Mouse (Mus musculus) liver, embryonic 14.5 days (tissue): ENCODE results near the gene Triobp. TPM values are rescaled to one million over a fixed set of nuclear protein-coding genes. Genes with fewer than 3 reads are reported as not detected.

Source experiments
- ATAC-seq: fragments of 200-750 bp; cut with Nextera tagmentation; 2 replicates; pipeline ENCODE4 v1.8.0; 2017; ENCODE audit warnings: moderate number of reproducible peaks, mild to moderate bottlenecking, moderate library complexity; ENCODE audit not compliant: insufficient read depth
- DNase-seq, 3 experiments: peaks; one replicate each; pipeline ENCODE4 v3.0.0-alpha.2; 2012 to 2013; ENCODE audit warnings: low read depth in 3 of 3, low spot score in 3 of 3
- H3K27ac ChIP-seq: fragments of 300-500 bp; sonication (generic); 2 replicates; pipeline ENCODE4 v1.5.1; 2014; ENCODE audit warnings: moderate library complexity, mild to moderate bottlenecking, control low read depth, inconsistent platforms
- H3K27me3 ChIP-seq: fragments of 300-500 bp; sonication (generic); 2 replicates; pipeline ENCODE4 v1.6.1; 2014; ENCODE audit warnings: mild to moderate bottlenecking, low read length, moderate library complexity; ENCODE audit not compliant: control insufficient read depth, insufficient read depth
- H3K36me3 ChIP-seq: fragments of 300-500 bp; sonication (generic); replicated peaks from 2 replicates; pipeline ENCODE4 v1.6.1; 2014; ENCODE audit warnings: low read depth; ENCODE audit not compliant: control insufficient read depth, insufficient read depth
- H3K4me1 ChIP-seq, 2 experiments: fragments of 200-500 bp in 1 of 2; fragments of 300-500 bp in 1 of 2; sonication (generic) in 1 of 2; replicated peaks; 2 replicates each; pipeline ENCODE4 v1.6.1; 2012 to 2014; ENCODE audit warnings: antibody characterized with exemption in 1 of 2, inconsistent platforms in 1 of 2, low read length in 1 of 2; ENCODE audit not compliant: control insufficient read depth in 2 of 2, insufficient read depth in 2 of 2
- H3K4me2 ChIP-seq: fragments of 300-500 bp; sonication (generic); 2 replicates; pipeline ENCODE4 v1.6.1; 2014; ENCODE audit warnings: low read depth, mild to moderate bottlenecking, control low read depth, moderate library complexity
- H3K4me3 ChIP-seq, 2 experiments: fragments of 200-500 bp in 1 of 2; fragments of 300-500 bp in 1 of 2; sonication (generic) in 1 of 2; 2 replicates each; pipeline ENCODE4 v1.5.1; 2012 to 2014; ENCODE audit warnings: low read depth in 2 of 2, low read length in 2 of 2, mild to moderate bottlenecking in 2 of 2, control low read depth in 1 of 2, inconsistent platforms in 1 of 2, moderate library complexity in 1 of 2; ENCODE audit not compliant: insufficient read depth in 1 of 2
- H3K9ac ChIP-seq: fragments of 300-500 bp; sonication (generic); replicated peaks from 2 replicates; pipeline ENCODE4 v1.6.1; 2014; ENCODE audit warnings: mild to moderate bottlenecking, control low read depth, moderate library complexity
- H3K9me3 ChIP-seq: fragments of 300-500 bp; sonication (generic); 2 replicates; pipeline ENCODE4 v1.6.1; 2016; ENCODE audit warnings: low read length, mixed read lengths; ENCODE audit not compliant: control insufficient read depth
- CTCF ChIP-seq: IDR thresholded peaks from 2 replicates; pipeline ENCODE4 v1.5.1; 2016; ENCODE audit warnings: antibody characterized with exemption, low read depth, control low read depth
- EP300 ChIP-seq: IDR thresholded peaks from 2 replicates; pipeline ENCODE4 v1.6.1; 2016; ENCODE audit warnings: antibody characterized with exemption, low read depth
- WGBS: fragments of 180-500 bp; shearing (Covaris S2); extraction: QIAGEN DNeasy Blood & Tissue Kit; methylation state at CpG from one replicate; pipeline ENCODE4 v1.1.7; 2014; ENCODE audit not compliant: insufficient replicate concordance; 5-methylcytosine and 5-hydroxymethylcytosine counted together
- polyA plus RNA-seq, 2 experiments: library from polyadenylated mRNA; depleted of rRNA in 1 of 2; stranded (reverse) in 1 of 2; unstranded in 1 of 2; fragments of >200 nt; fragmentation: Nextera tagmentation in 1 of 2; extraction: Ambion mirVana in 1 of 2; gene quantifications; 2 replicates each; pipeline versions ENCODE4 v1.2.1 to v1.2.3; 2012 to 2014

Gene Triobp
- polyA plus RNA-seq, 2 experiments = 12.3 to 17.0 TPM

DNA sequence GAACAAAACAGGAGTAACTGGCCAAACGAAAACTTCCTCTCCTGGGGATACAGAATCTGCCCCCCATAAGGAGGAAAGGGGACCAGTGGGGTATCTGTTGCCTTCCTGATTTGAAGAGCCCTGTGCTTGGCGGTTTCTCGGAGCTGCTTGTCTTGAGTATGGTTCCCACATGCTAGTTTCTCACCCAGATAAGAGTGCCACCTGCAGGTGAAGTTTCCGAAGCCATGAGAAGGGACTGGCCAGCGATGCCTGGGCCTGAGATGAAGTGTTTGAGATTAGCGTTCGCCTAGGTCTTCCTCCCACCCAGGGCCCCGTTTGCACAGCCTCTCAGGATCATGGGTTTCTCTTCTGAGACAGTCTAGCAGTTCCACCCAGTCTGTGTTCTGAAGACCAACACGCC is 35.5 kb upstream of the Triobp start:
- DNase-seq = no peak
- TF ChIP-seq CTCF (peak; percentile 71), EP300 (no peak)
- no peak overlapping the region for H3K4me3 ChIP-seq
- no peak overlapping the region for H3K27ac ChIP-seq
- peaks cover 6 to 19% of the 10 kb centered on the region in 2 experiments; a peak in 3 of 4 replicates for H3K4me1 ChIP-seq
- peaks cover 16% of the 10 kb centered on the region for H3K36me3 ChIP-seq
- H3K4me2 ChIP-seq = no peak overlapping the region
- no peaks in the 10 kb centered on the region for H3K9me3 ChIP-seq
- 26% methylated on average over 9 of the region's 9 CpGs for WGBS
- H3K9ac ChIP-seq = no peak overlapping the region
- H3K27me3 ChIP-seq = no peaks in the 10 kb centered on the region
- ATAC-seq = no peak

DNA sequence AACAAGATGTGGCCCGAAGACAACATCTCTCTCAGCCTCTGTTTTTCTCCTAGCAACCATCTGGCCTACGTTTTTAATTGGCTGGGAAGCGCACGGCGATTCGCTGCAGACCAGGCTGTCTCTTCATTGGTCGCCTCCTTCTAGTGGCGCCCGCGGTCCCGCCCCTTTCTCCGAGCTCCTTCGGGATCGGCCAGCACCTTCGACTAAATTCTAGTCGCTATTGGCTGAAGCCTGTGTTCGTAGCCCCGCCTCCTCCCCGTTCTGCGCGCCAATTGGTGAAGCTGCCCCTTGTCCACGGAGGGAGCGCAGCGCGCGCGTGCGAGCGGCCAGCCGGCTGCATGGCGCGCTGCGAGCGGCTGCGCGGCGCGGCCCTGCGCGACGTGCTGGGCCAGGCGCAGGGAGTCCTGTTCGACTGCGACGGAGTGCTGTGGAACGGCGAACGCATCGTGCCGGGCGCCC is 33.9 kb upstream of the Triobp start, which contains the start of gene Pdxp:
Gene Pdxp (plus strand): TSS at position 288 of the 459 bp plus-strand sequence.
- ATAC-seq (peak; percentile 88), DNase-seq (peak; percentile 93 to 96 (median 95))
- H3K27ac ChIP-seq = no peak within 1 kb of the TSS; the same call in 1 of the 2 replicates
- WGBS = under 1% methylated on average over 51 of the region's 51 CpGs
- H3K4me1 ChIP-seq = peaks cover 6 to 19% of the 10 kb centered on the region in 2 experiments; a peak in 3 of 4 replicates
- peak within 1 kb of the TSS; percentile 56 for H3K9ac ChIP-seq
- H3K36me3 ChIP-seq = peaks cover 1% of the 10 kb centered on the region
- TF ChIP-seq EP300 = no peak
- TF ChIP-seq CTCF = no peak
- H3K9me3 ChIP-seq = no peaks in the 10 kb centered on the region
- H3K4me2 ChIP-seq = peak within 1 kb of the TSS; percentile 90
- peak within 1 kb of the TSS; percentile 44 to 61 for H3K4me3 ChIP-seq
- H3K27me3 ChIP-seq = no peaks in the 10 kb centered on the region

GRCm38 (mm10) chr15:78914091-78914822 is 33.3 kb upstream of the Triobp start:
- H3K36me3 ChIP-seq = peaks cover under 1% of the 10 kb centered on the region
- no peak overlapping the region; the same call in 1 of the 2 replicates for H3K27ac ChIP-seq
- ATAC-seq = peak; percentile 63
- no peaks in the 10 kb centered on the region for H3K9me3 ChIP-seq
- peak overlapping the region; percentile 56 for H3K9ac ChIP-seq
- peak overlapping the region; percentile 44 to 61 for H3K4me3 ChIP-seq
- under 1% methylated on average over 87 of the region's 87 CpGs for WGBS
- DNase-seq = no peak
- H3K27me3 ChIP-seq = no peaks in the 10 kb centered on the region
- H3K4me2 ChIP-seq = peak overlapping the region; percentile 90
- peaks cover 6 to 19% of the 10 kb centered on the region in 2 experiments; a peak in 3 of 4 replicates for H3K4me1 ChIP-seq
- TF ChIP-seq EP300 = no peak
- TF ChIP-seq CTCF = 0 out of 2 replicates have a peak, but pooled peaks have one; percentile 4

- H3K27me3 ChIP-seq = no peaks in the 10 kb centered on the region
- peak overlapping the region; percentile 44 to 61 for H3K4me3 ChIP-seq
- H3K36me3 ChIP-seq = peaks cover 2% of the 10 kb centered on the region; the same call in 1 of the 2 replicates
- H3K27ac ChIP-seq = no peak overlapping the region
- peak overlapping the region; percentile 56; the same call in 1 of the 2 replicates for H3K9ac ChIP-seq
- H3K9me3 ChIP-seq = no peaks in the 10 kb centered on the region
- DNase-seq (no peak), ATAC-seq (no peak)
- TF ChIP-seq CTCF (no peak), EP300 (no peak)
- H3K4me1 ChIP-seq = peaks cover 6 to 19% of the 10 kb centered on the region in 2 experiments; a peak in 3 of 4 replicates
- H3K4me2 ChIP-seq = peak overlapping the region; percentile 90
- WGBS = 42% methylated on average over 8 of the region's 8 CpGs
These were observed 32.5 kb upstream of the Triobp start for GRCm38 (mm10) chr15:78914823-78915659.
